Mouse (Mus musculus): ENCODE data around the gene Fbxl22. TPM values are rescaled to one million over a fixed set of nuclear protein-coding genes. Genes with fewer than 3 reads are reported as not detected.

Gene Fbxl22
- polyA plus RNA-seq, 1 experiment from 2014 or later, result 0.59 TPM

DNA sequence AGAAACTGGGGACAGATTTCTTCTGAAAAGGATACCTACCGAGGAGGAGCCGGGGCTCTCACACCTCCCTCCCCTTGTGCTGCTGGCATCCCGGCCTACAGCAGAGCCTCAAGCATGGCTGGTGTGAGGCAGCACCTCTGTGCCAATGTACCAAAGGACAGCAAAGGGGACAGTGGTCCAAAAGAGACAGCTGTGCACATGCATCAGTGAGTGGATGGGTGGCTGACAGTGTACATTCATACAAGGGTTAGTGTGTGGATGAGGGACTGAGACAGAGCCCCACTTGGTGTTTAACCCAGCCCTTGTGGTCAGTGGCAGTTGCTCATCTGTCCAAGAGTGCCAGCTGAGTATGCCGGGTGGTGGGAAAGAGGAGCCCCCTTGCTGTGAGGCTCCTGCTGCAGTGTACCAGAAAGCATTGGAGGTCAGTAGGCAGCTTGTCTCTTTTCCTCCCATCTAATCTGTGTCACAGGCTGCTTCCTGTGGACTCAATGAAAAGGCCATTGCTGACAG lies 5.4 kb downstream of the Fbxl22 start:
- TF ChIP-seq CTCF (IDR thresholded peaks at IDR 0.05), result no peak
- in situ Hi-C loops (cut with MboI; ENCODE audit: low pct_unique_long_range_greater_than_20kb), result no loop called here
- no peak for DNase-seq (ENCODE audit: low read depth, low spot score)
- POLR2A ChIA-PET, result no interaction called here
- H3K27me3 ChIP-seq, result no peaks in the 10 kb centered on the region
- no peak for ATAC-seq
- CTCF ChIA-PET, result interaction anchor here (1.9 kb wide), 1 partner anchor 8 kb away, joined by 6 read pairs; no protein-coding TSS in a partner anchor

DNA sequence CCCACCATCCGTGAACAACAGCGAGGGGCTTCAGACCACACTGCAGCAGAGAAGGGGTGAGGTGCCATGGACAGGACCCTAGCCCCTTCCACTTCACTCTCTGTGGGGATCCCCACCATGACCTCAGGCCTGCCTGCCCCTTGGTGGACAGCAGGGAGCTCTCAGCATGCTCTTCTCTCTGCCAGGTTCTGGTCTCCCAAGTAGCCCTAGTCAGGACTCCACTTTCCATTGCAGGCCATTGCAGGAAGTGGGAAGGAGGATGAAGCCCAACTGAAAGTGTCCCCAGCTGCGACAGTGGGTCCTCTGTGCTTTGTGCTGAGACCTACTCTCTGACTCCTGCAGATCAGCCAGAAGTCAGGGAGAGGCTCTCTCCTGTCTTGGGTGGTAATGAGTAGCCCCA lies 6.7 kb downstream of the Fbxl22 start:
- in situ Hi-C loops (cut with MboI; ENCODE audit: low pct_unique_long_range_greater_than_20kb), result no loop called here
- DNase-seq (ENCODE audit: low read depth, low spot score), result no peak
- no peaks in the 10 kb centered on the region for H3K27me3 ChIP-seq
- CTCF ChIA-PET, result no interaction called here
- no peak for ATAC-seq
- POLR2A ChIA-PET, result no interaction called here
- TF ChIP-seq CTCF (IDR thresholded peaks at IDR 0.05), result no peak

DNA sequence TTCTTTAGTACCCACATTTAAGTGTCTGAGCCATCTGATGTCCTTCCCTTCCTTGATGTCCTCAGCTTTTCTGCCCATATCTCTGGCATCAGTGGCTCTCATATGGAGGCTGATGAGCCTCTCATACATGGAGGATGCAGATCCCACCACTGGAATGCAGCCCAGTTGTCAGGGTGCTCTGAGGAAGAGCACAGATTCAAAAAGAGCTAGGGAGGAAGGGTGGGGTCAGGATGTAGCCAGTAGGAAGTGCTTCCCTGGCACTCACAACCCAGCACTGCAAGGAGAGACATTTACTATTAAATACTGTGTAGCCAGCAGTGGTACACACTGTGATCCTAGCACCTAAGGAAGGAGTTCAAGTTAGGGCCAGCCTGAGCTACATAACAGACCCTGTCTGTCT lies 8.0 kb downstream of the Fbxl22 start:
- no peak for TF ChIP-seq CTCF (IDR thresholded peaks at IDR 0.05)
- no peak for ATAC-seq
- in situ Hi-C loops (cut with MboI; ENCODE audit: low pct_unique_long_range_greater_than_20kb), result no loop called here
- CTCF ChIA-PET, result interaction anchor here (0.7 kb wide), 1 partner anchor 9 kb away, joined by 3 read pairs; no protein-coding TSS in a partner anchor
- DNase-seq (ENCODE audit: low read depth, low spot score), result no peak
- POLR2A ChIA-PET, result no interaction called here
- H3K27me3 ChIP-seq, result no peaks in the 10 kb centered on the region

DNA sequence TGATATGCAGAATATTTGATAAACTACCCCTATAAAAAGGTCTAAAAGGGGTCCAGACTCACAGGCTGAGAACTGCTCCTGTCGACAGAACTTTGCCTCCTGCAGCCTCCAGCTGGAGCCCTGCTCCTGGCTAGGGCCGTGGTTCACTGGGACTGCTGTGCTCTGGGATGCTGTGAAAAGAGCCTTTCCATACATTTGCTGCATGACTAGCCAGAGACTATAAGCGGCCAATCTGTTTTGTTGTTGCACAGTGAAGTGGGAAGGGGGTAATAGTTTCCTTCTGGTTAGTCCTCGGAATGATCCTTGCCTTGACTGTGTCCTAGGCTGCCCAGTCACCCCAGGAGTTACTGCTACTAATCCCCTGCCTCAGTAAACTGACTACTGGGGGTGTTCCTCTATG lies 8.4 kb downstream of the Fbxl22 start:
- DNase-seq (ENCODE audit: low read depth, low spot score), result no peak
- in situ Hi-C loops (cut with MboI; ENCODE audit: low pct_unique_long_range_greater_than_20kb), result no loop called here
- POLR2A ChIA-PET, result no interaction called here
- no peak for TF ChIP-seq CTCF (IDR thresholded peaks at IDR 0.05)
- no peak for ATAC-seq
- no peaks in the 10 kb centered on the region for H3K27me3 ChIP-seq
- CTCF ChIA-PET, result no interaction called here

GRCm38 (mm10) chr9:66505141-66505917 lies 9.1 kb downstream of the Fbxl22 start:
- ChIA-PET POLR2A (no interaction called here), CTCF (no interaction called here)
- H3K27me3 ChIP-seq, result no peaks in the 10 kb centered on the region
- no peak for TF ChIP-seq CTCF (IDR thresholded peaks at IDR 0.05)
- ATAC-seq (no peak), DNase-seq (ENCODE audit: low read depth, low spot score) (no peak)
- in situ Hi-C loops (cut with MboI; ENCODE audit: low pct_unique_long_range_greater_than_20kb), result no loop called here

- ChIA-PET CTCF (no interaction called here), POLR2A (no interaction called here)
- no peak for TF ChIP-seq CTCF (IDR thresholded peaks at IDR 0.05)
- in situ Hi-C loops (cut with MboI; ENCODE audit: low pct_unique_long_range_greater_than_20kb), result no loop called here
- H3K27me3 ChIP-seq, result no peaks in the 10 kb centered on the region
- DNase-seq (ENCODE audit: low read depth, low spot score) (no peak), ATAC-seq (no peak)
Measured at GRCm38 (mm10) chr9:66504518-66504917, 9.9 kb downstream of the Fbxl22 start.

GRCm38 (mm10) chr9:66503879-66504411 lies 10.4 kb downstream of the Fbxl22 start:
- CTCF ChIA-PET, result no interaction called here

DNA sequence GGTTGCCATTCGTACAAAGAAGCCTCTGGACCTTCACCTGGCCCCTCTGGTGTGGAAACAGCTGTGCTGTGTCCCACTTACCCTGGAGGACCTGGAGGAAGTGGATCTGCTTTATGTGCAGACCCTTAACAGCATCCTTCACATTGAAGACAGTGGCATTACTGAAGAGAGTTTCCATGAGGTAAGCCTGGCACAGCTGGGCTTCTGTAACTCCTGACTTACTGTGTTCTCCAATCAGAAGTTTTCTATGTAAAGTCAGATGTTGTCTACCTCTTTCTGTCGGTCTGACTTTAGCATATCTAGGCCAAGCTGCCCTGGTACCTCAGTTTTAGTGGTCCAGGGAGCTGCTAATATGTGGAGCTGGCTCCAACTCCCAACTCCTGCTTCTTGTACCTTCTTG lies 13.1 kb downstream of the Fbxl22 start:
- TF ChIP-seq CTCF (IDR thresholded peaks at IDR 0.05), result no peak
- DNase-seq (ENCODE audit: low read depth, low spot score) (no peak), ATAC-seq (no peak)
- ChIA-PET CTCF (interaction anchor here (1.4 kb wide), 1 partner anchor 8 kb away, joined by 6 read pairs; no protein-coding TSS in a partner anchor), POLR2A (interaction anchor here (0.8 kb wide), 1 partner anchor 117 kb away, joined by 3 read pairs; no protein-coding TSS in a partner anchor)
- in situ Hi-C loops (cut with MboI; ENCODE audit: low pct_unique_long_range_greater_than_20kb), result no loop called here
- no peaks in the 10 kb centered on the region for H3K27me3 ChIP-seq

More at GRCm38 (mm10) chr9:66503879-66504411, 10.4 kb downstream of the Fbxl22 start:
- POLR2A ChIA-PET, result no interaction called here
- H3K27me3 ChIP-seq, result no peaks in the 10 kb centered on the region
- DNase-seq (ENCODE audit: low read depth, low spot score), result no peak
- in situ Hi-C loops (cut with MboI; ENCODE audit: low pct_unique_long_range_greater_than_20kb), result no loop called here
- no peak for TF ChIP-seq CTCF (IDR thresholded peaks at IDR 0.05)
- no peak for ATAC-seq

GRCm38 (mm10) chr9:66493992-66494391 lies 20.4 kb downstream of the Fbxl22 start:
- ChIA-PET POLR2A (no interaction called here), CTCF (no interaction called here)
- in situ Hi-C loops (cut with MboI; ENCODE audit: low pct_unique_long_range_greater_than_20kb), result no loop called here
- ATAC-seq (no peak), DNase-seq (ENCODE audit: low read depth, low spot score) (no peak)
- H3K27me3 ChIP-seq, result no peaks in the 10 kb centered on the region
- no peak for TF ChIP-seq CTCF (IDR thresholded peaks at IDR 0.05)

GRCm38 (mm10) chr9:66492361-66492760 lies 22.0 kb downstream of the Fbxl22 start:
- no peak for DNase-seq (ENCODE audit: low read depth, low spot score)
- in situ Hi-C loops (cut with MboI; ENCODE audit: low pct_unique_long_range_greater_than_20kb), result no loop called here

GRCm38 (mm10) chr9:66488786-66489185 lies 25.6 kb downstream of the Fbxl22 start:
- ATAC-seq, result no peak
- no peaks in the 10 kb centered on the region for H3K27me3 ChIP-seq
- no peak for DNase-seq (ENCODE audit: low read depth, low spot score)
- in situ Hi-C loops (cut with MboI; ENCODE audit: low pct_unique_long_range_greater_than_20kb), result loop anchor here (10.0 kb wide), 1 partner anchor 296 kb away; no protein-coding TSS in a partner anchor
- CTCF ChIA-PET, result no interaction called here
- TF ChIP-seq CTCF (IDR thresholded peaks at IDR 0.05), result no peak
- POLR2A ChIA-PET, result no interaction called here

More at GRCm38 (mm10) chr9:66492361-66492760, 22.0 kb downstream of the Fbxl22 start:
- no peak for ATAC-seq
- ChIA-PET CTCF (no interaction called here), POLR2A (no interaction called here)
- no peaks in the 10 kb centered on the region for H3K27me3 ChIP-seq
- TF ChIP-seq CTCF (IDR thresholded peaks at IDR 0.05), result no peak

Data from Patski (cell line).